Mouse (Mus musculus) liver (tissue): ENCODE measurements around the gene Lrrc28.
A peak's percentile ranks its signal among the peaks of the same experiment; 100 is the strongest.

Experiments used
- DNase-seq: peaks from one replicate; pipeline ENCODE4 v3.0.0-alpha.2; 2020; ENCODE audit warnings: mixed read lengths

The Lrrc28 gene

DNA sequence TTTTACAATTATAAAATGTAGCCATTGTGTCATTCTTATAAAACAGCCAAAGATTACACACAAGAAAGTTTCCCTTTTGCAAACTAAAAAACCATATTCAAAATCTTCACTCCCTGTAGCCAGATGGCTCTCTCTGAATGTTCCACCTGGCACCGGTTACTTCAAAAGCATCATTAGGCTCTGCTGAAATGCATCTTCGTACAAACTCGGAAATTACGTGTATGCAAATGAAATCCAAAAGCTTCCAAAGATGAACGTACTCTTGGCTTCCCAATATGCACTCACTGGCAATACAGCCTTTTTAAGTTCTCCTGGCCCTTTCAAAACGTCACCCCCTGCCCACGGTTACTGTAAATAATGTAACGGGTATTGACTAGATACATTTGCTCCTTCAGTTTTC lies 777 bp downstream of the Lrrc28 start:
- no peak for DNase-seq

GRCm38 (mm10) chr7:67642955-67643354 lies 2.1 kb downstream of the Lrrc28 start:
- no peak for DNase-seq

DNA sequence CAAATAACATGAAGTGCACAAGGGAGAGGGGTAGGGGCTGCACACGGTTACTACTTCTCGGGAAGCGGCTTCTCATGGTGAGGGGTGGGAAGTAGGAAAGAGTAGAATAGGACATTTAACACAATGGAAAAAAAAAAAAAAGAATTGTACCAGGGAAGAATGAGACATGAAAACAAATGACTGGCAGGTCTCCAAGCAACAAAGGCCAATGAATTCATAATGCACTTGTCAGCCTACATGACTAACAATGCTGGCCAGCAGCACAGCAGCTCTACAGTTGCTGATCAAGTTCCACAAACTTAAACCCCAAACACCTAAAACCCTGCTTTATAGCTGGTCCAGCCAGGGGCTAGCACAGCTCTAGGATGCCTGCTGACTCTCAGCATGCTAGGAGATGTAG lies 6.1 kb downstream of the Lrrc28 start:
- DNase-seq = no peak

GRCm38 (mm10) chr7:67636161-67636560 lies 8.9 kb downstream of the Lrrc28 start:
- no peak for DNase-seq

DNA sequence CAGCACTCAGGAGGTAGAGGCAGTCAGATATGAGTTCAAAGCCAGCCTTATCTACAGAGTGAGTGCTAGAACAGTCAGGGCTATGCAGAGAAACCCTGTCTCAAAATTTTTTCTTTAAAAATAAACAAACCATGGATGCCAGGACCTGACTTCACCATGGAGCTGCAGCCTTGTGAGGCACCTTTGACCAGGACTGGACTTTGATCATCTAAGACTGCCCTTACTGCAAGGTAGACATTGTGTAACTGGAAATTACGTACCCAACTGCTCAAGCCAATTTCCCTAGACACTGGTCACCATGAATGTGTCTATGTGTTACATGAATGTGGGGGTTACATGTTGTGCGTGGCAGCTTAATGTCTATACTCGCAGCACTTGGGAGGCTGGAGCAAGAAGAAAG lies 10.9 kb downstream of the Lrrc28 start:
- DNase-seq = no peak

DNA sequence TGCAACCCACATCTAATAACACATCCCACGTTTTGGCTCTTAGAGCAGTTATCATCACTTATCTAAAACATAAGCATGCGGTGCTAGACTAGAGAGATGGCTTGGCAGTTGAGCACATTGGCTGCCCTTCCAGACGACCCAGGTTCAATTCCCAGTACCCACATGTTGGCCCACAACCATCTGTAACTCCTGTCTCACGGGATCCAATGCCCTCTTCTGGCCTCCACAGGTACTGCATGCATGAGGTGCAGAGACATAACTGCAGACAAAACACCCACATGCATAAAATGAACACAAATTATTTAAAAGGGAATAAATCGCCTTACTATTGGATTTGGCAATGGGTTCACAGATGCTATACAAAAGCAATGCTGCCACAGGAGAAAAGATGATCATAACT lies 12.7 kb downstream of the Lrrc28 start:
- no peak for DNase-seq

- peak; percentile 63 for DNase-seq
These were observed 14.3 kb downstream of the Lrrc28 start for GRCm38 (mm10) chr7:67630817-67631216.

DNA sequence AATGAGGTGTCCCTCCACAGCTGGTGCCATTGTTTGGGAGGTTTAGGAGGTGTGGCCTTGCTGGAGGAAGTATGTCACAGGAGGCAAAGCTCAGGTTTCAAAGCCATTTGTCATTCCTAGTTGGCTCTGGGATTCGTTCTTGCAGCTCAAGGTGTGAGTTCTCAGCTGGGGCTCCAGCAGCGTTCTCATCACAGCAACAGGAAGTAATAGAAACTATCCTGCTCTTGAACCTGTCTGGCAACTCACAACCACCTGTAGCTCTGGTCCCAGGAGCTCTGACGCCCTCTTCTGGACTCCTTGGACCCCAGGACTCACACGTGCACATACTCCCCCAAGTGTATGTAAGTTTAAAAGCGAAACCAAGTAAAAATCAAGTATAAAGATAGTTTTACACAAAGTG lies 15.4 kb downstream of the Lrrc28 start:
- no peak for DNase-seq

- no peak for DNase-seq
These were observed 18.4 kb downstream of the Lrrc28 start for GRCm38 (mm10) chr7:67626671-67627070.

DNA sequence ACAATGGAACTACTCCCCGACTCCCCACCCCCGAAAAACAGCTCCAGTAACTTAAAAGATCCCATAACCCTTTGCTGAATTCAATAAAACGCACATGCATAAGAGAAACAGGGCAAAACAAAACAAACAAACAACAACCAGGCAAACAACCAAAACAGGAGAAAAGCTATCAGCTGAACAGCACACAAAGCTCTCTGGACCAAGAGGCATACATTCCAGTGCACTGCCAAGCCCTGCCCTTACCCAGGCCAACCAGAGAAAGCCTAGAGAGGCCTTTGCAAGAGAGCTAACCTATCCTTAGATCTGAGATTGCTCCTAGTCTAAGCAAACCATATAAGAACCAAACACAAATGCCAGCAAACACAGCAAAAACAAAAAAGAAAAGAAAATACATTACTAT lies 22.9 kb downstream of the Lrrc28 start:
- DNase-seq = no peak

- DNase-seq = no peak
These were observed 25.2 kb downstream of the Lrrc28 start for GRCm38 (mm10) chr7:67619836-67620235.

GRCm38 (mm10) chr7:67618316-67618715 lies 26.8 kb downstream of the Lrrc28 start:
- DNase-seq = no peak

- DNase-seq = no peak
These were observed 27.4 kb downstream of the Lrrc28 start for GRCm38 (mm10) chr7:67617646-67618045.

GRCm38 (mm10) chr7:67616890-67617289 lies 28.2 kb downstream of the Lrrc28 start:
- DNase-seq = no peak

DNA sequence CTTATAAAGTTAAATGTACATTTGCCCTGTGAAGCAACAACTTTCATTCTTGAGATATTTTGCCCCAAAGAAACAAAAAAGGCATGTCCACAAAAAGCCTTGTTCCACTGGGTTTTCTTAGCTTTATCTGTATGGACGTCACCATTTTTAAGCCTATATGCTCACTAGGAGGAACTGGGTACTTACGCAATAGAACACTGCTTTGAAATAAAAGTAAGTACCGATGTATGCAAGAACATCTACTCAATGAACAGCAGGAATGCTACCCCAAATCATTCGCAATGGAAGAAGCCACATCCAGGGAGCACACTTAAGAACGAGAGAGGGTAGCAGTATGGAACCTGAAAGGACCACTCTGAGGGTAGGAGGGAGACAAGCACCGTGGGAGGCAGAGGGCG lies 30.6 kb downstream of the Lrrc28 start:
- no peak for DNase-seq

GRCm38 (mm10) chr7:67613795-67614463 lies 31.1 kb downstream of the Lrrc28 start:
- DNase-seq = no peak

GRCm38 (mm10) chr7:67608348-67609024 lies 36.6 kb downstream of the Lrrc28 start:
- DNase-seq = no peak

DNA sequence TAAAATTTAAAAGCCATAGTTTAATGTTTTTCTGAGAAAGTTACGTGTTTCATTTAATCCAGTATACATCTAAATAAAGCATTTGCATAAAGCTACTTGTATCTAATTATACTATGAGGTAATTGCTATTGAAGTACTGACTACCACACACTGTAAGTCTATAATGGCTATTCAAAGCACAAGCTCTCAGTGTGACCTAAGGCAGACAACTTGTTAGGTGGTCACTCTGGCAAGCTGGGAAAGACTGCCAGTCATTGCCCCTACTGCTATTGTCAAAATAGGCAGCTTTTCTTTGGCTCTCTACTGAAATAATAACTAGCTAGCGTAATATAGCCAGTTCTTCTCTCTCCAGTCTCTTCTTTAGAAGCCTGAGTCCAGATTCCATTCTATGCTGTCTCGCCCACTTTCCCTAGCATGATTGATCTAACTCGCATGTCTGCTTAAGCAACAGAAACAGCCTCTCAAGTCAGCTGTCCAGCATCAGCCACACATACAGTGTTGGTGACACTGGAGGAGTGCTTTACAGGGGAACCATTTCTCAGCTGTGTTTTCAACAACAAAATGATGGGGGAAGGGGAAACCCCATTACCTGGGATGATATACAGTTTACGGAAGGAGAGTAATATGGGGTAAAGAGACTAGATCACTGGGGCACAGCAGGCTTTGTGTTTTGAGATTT lies 37.3 kb downstream of the Lrrc28 start:
- no peak for DNase-seq

GRCm38 (mm10) chr7:67606250-67606649 lies 38.8 kb downstream of the Lrrc28 start:
- no peak for DNase-seq

GRCm38 (mm10) chr7:67605114-67605513 lies 40.0 kb downstream of the Lrrc28 start:
- no peak for DNase-seq

- no peak for DNase-seq
These were observed 47.0 kb downstream of the Lrrc28 start for GRCm38 (mm10) chr7:67598050-67598449.

DNA sequence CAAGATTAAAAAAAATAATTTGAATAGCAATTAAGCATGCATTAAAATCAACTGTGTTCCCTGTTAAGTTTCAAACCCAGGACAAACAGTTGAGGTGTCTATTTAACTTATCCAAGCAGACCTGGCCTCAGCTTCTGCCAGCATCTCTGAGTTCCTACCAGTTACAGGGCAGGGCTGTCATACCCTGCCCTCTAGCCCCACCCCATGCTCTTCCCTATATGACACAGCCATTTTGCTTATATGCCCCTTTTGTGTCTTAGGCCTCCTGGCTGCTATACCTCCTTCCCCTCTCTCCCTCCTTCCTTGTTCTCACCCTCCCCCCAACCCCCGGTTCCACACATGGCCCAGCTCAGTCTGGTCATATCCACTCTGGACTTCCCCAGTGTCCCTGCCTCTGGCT lies 48.1 kb downstream of the Lrrc28 start:
- no peak for DNase-seq

DNA sequence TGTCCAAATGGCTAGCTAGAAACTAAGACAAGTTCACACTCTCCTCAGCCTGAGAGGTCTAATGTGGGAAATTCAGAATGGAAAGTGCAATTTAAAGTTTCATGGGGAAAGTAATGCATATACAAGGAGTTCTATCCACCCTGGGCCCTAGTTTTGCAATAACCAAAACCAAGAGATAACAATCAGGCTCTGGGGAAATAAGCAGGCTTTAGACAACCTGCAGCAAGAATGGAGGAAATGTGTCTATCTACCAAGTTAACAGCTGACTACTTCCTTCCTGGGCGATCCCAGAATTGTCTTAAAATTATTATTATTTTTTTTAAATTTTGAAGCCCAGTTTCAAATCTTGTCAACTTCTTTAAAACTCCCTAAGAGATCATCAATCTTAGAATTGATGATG lies 48.7 kb downstream of the Lrrc28 start:
- no peak for DNase-seq

DNA sequence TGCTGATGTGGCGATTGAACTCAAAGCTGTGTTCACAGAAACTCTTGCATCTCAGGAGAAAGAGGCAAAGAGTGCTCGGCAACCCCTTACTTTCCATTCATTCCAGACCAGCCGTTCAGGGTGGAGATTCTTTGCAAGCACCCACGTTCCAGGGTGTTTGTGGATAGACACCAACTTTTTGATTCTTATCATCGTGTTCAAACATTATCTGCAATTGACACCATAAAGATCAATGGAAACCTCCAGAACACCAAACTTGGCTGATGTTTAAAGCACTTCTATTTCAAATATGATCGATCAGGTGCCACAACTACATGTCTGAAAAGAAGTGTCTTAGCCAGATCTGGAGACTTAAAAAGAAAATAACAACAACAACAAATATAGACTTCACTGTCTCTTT lies 51.2 kb downstream of the Lrrc28 start:
- DNase-seq = no peak
